In the genomic region with DNA sequence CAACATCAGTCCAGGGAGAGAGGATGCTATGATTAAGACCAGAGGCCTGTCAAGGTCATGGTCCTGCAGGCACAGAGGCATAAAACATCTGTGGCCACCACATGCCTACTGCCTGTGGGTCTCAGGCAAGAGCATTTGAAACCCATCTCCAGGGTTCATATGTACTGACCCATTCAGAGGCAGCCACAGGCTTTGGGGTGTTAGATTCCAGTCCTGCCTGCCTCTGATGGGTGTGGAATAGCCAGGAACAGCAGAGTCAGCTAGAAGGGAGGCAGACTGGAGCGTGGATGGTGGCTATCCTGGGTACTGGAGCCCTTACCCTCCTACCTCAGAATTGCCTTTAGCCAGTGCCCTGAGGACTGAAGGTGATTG, we compare ENCODE assay signal across 22 mouse cellular contexts.
DNase-seq lines count a peak whose midpoint lies in the region; ATAC-seq and TF ChIP-seq lines count a peak whose summit lies in the region.
"Had no signal": no experiment of that assay in that cellular context is flagged by ENCODE, and none has a peak within 500 bp of the region (broad histone marks: within the 10 kb centered on the region; RNA-seq: fewer than 3 reads in every experiment).

No protein-coding gene starts in this region.

- no peak overlapping the region for H3K9ac ChIP-seq in heart, embryonic 11.5 days (ENCODE audit: low read depth, low read length)
- peak overlapping the region; percentile 4; the same call in 1 of the 2 replicates for H3K9ac ChIP-seq in hindbrain, embryonic 14.5 days
- H3K9ac ChIP-seq in midbrain, embryonic 14.5 days (replicated peaks; ENCODE audit: low read length): 0 out of 2 replicates have a peak overlapping the region, but pooled peaks have one; percentile 7
- H3K9ac ChIP-seq: heart, embryonic 12.5 days; liver, embryonic 13.5 days; lung, embryonic 15.5 days had no signal

- H3K27ac ChIP-seq in heart, embryonic 10.5 days: peak overlapping the region; percentile 54; the same call in 1 of the 2 replicates
- no peak overlapping the region; the same call in 1 of the 2 replicates for H3K27ac ChIP-seq in heart, embryonic 11.5 days (ENCODE audit: low read depth, low read length)
- peak overlapping the region; percentile 82 for H3K27ac ChIP-seq in layer of hippocampus, adult 2 months
- H3K27ac ChIP-seq in hindbrain, embryonic 14.5 days: no peak overlapping the region
- H3K27ac ChIP-seq in midbrain, embryonic 14.5 days (replicated peaks; ENCODE audit: low read depth, low read length): no peak overlapping the region
- H3K27ac ChIP-seq: liver, embryonic 13.5 days; lung, embryonic 15.5 days had no signal

- peaks cover 27% of the 10 kb centered on the region for H3K4me1 ChIP-seq in heart, embryonic 10.5 days
- H3K4me1 ChIP-seq in heart, embryonic 11.5 days (ENCODE audit: control insufficient read depth, insufficient read depth, low read length): no peaks in the 10 kb centered on the region; the same call in 1 of the 2 replicates
- peaks cover 11% of the 10 kb centered on the region for H3K4me1 ChIP-seq in hindbrain, embryonic 14.5 days (replicated peaks; ENCODE audit: control insufficient read depth, insufficient read depth, low read length)
- H3K4me1 ChIP-seq in midbrain, embryonic 14.5 days (ENCODE audit: control insufficient read depth, insufficient read depth, low read length): peaks cover 11% of the 10 kb centered on the region
- H3K4me1 ChIP-seq: liver, embryonic 13.5 days had no signal

- H3K9me3 ChIP-seq in heart, embryonic 10.5 days: no peaks in the 10 kb centered on the region
- H3K9me3 ChIP-seq in heart, embryonic 11.5 days (replicated peaks; ENCODE audit: control insufficient read depth, low read length): no peaks in the 10 kb centered on the region
- no peaks in the 10 kb centered on the region for H3K9me3 ChIP-seq in hindbrain, embryonic 14.5 days (ENCODE audit: control insufficient read depth, low read length)
- H3K9me3 ChIP-seq in midbrain, embryonic 14.5 days (ENCODE audit: control insufficient read depth, low read length): no peaks in the 10 kb centered on the region
- H3K9me3 ChIP-seq: heart, embryonic 12.5 days; liver, embryonic 13.5 days; lung, embryonic 15.5 days had no signal

- H3K4me2 ChIP-seq in heart, embryonic 11.5 days: no peak overlapping the region
- no peak overlapping the region for H3K4me2 ChIP-seq in hindbrain, embryonic 14.5 days (replicated peaks)
- H3K4me2 ChIP-seq in midbrain, embryonic 14.5 days (ENCODE audit: low read length): no peak overlapping the region
- H3K4me2 ChIP-seq: heart, embryonic 12.5 days; liver, embryonic 13.5 days; lung, embryonic 15.5 days had no signal

- no peaks in the 10 kb centered on the region for H3K27me3 ChIP-seq in heart, embryonic 10.5 days (ENCODE audit: insufficient read depth, poor library complexity, severe bottlenecking)
- no peaks in the 10 kb centered on the region for H3K27me3 ChIP-seq in heart, embryonic 11.5 days (ENCODE audit: control insufficient read depth, insufficient read depth, low read length)
- no peaks in the 10 kb centered on the region for H3K27me3 ChIP-seq in hindbrain, embryonic 14.5 days (ENCODE audit: control insufficient read depth, insufficient read depth, low read length)
- no peaks in the 10 kb centered on the region for H3K27me3 ChIP-seq in midbrain, embryonic 14.5 days (ENCODE audit: control insufficient read depth, insufficient read depth, low read length)
- H3K27me3 ChIP-seq: heart, embryonic 12.5 days; liver, embryonic 13.5 days; lung, embryonic 15.5 days had no signal

- 83% methylated on average over 1 of the region's 1 CpGs for WGBS in heart, embryonic 10.5 days
- WGBS in heart, embryonic 11.5 days (ENCODE audit: insufficient replicate concordance): 81% methylated on average over 1 of the region's 1 CpGs
- 76% methylated on average over 1 of the region's 1 CpGs for WGBS in hindbrain, embryonic 14.5 days
- 70% methylated on average over 1 of the region's 1 CpGs for WGBS in midbrain, embryonic 14.5 days

- no peak for ATAC-seq in heart, embryonic 11.5 days (replicated peaks; ENCODE audit: insufficient number of reproducible peaks, low FRiP score, low TSS enrichment)
- no peak for ATAC-seq in hindbrain, embryonic 14.5 days (ENCODE audit: low FRiP score)
- no peak for ATAC-seq in midbrain, embryonic 14.5 days (ENCODE audit: low FRiP score, low TSS enrichment)
- ATAC-seq in inflammation-experienced regulatory T-cells, adult 6 months: no peak
- ATAC-seq: activated CD4-positive, CD25-positive, alpha-beta regulatory T cell, adult 4 months; intestine, embryonic 16.5 days; Patski had no signal

- no peak overlapping the region for H3K4me3 ChIP-seq in heart, embryonic 10.5 days
- H3K4me3 ChIP-seq in heart, embryonic 11.5 days (ENCODE audit: low read depth, low read length): no peak overlapping the region
- no peak overlapping the region for H3K4me3 ChIP-seq in layer of hippocampus, adult 2 months
- H3K4me3 ChIP-seq in hindbrain, embryonic 14.5 days (replicated peaks; ENCODE audit: low read length): no peak overlapping the region
- no peak overlapping the region for H3K4me3 ChIP-seq in midbrain, embryonic 14.5 days (replicated peaks; ENCODE audit: low read depth, low read length)
- H3K4me3 ChIP-seq: heart, embryonic 12.5 days; liver, embryonic 13.5 days; lung, embryonic 15.5 days had no signal

- H3K36me3 ChIP-seq in heart, embryonic 10.5 days: no peaks in the 10 kb centered on the region
- H3K36me3 ChIP-seq in heart, embryonic 11.5 days (ENCODE audit: control insufficient read depth, insufficient read depth, low read length): no peaks in the 10 kb centered on the region
- H3K36me3 ChIP-seq in hindbrain, embryonic 14.5 days (replicated peaks; ENCODE audit: control insufficient read depth, insufficient read depth): no peaks in the 10 kb centered on the region
- H3K36me3 ChIP-seq in midbrain, embryonic 14.5 days (ENCODE audit: control insufficient read depth, insufficient read depth, low read length): no peaks in the 10 kb centered on the region
- H3K36me3 ChIP-seq: heart, embryonic 12.5 days; liver, embryonic 13.5 days; lung, embryonic 15.5 days had no signal

- TF ChIP-seq CTCF in layer of hippocampus, adult 2 months (conservative IDR thresholded peaks at IDR 0.05): no peak

- DNase-seq in heart, embryonic 10.5 days (ENCODE audit: low spot score): no peak
- DNase-seq in layer of hippocampus, adult 2 months (ENCODE audit: low spot score in 2 of 2): no peak
- no peak for DNase-seq in layer of hippocampus, postnatal 36 days
- no peak for DNase-seq in hindbrain, embryonic 14.5 days (ENCODE audit: low spot score)
- DNase-seq in midbrain, embryonic 14.5 days: no peak
- no peak for DNase-seq in spleen, adult 18-20 months
- DNase-seq: adrenal gland, postnatal 14 days; B cell, adult 2 months; cerebellum, adult 11-12 months; cerebellum, postnatal 36 days; gastrocnemius, postnatal 25 days; heart, postnatal 36 days; liver, embryonic 13.5 days; right cerebral cortex, adult 18-20 months; thymus, adult 18-20 months had no signal

Comparison
In these comparisons a context has a peak if more than half of its experiments do, and no peak if none do; other contexts are left out.
1. H3K27ac ChIP-seq: peak in heart, embryonic 10.5 days (single experiment) and layer of hippocampus, adult 2 months (single experiment); none in heart, embryonic 11.5 days (single experiment), hindbrain, embryonic 14.5 days (single experiment) and midbrain, embryonic 14.5 days (single experiment).